Comparison of ENCODE assay signal across 23 mouse cellular contexts in genomic region chr2:52169243-52170005, GRCm38 (mm10).
A peak's percentile ranks its signal among the peaks of the same experiment; 100 is the strongest.
DNase-seq lines count a peak whose midpoint lies in the region; ATAC-seq and TF ChIP-seq lines count a peak whose summit lies in the region.
"Had no signal": no experiment of that assay in that cellular context is flagged by ENCODE, and none has a peak within 500 bp of the region (broad histone marks: within the 10 kb centered on the region; RNA-seq: fewer than 3 reads in every experiment).

No protein-coding gene starts in this region.

- H3K4me3 ChIP-seq in lung, embryonic 14.5 days (ENCODE audit: low read depth, low read length), result no peak overlapping the region
- peak overlapping the region; percentile 25 for H3K4me3 ChIP-seq in megakaryocyte, embryonic 14.5 days (replicated peaks)
- H3K4me3 ChIP-seq: embryonic facial prominence, embryonic 15.5 days; erythroblast, embryonic 14.5 days; forebrain, embryonic 10.5 days; gastrocnemius, adult 2 months; heart, embryonic 13.5 days; hindbrain, embryonic 12.5 days had no signal

- H3K27me3 ChIP-seq in lung, embryonic 14.5 days (ENCODE audit: insufficient read depth, low read length), result no peaks in the 10 kb centered on the region
- H3K27me3 ChIP-seq in megakaryocyte, embryonic 14.5 days (replicated peaks), result no peaks in the 10 kb centered on the region
- H3K27me3 ChIP-seq: embryonic facial prominence, embryonic 15.5 days; heart, embryonic 13.5 days; hindbrain, embryonic 12.5 days had no signal

- TF ChIP-seq CTCF in lung, embryonic 14.5 days (IDR thresholded peaks at IDR 0.05; ENCODE audit: low read depth), result no peak

- peak overlapping the region; percentile 44 for H3K27ac ChIP-seq in lung, embryonic 14.5 days (ENCODE audit: low read depth)
- H3K27ac ChIP-seq: embryonic facial prominence, embryonic 15.5 days; forebrain, embryonic 10.5 days; gastrocnemius, adult 2 months; heart, embryonic 13.5 days; hindbrain, embryonic 12.5 days had no signal

- H3K4me2 ChIP-seq in lung, embryonic 14.5 days, result no peak overlapping the region
- H3K4me2 ChIP-seq: embryonic facial prominence, embryonic 15.5 days; heart, embryonic 13.5 days; hindbrain, embryonic 12.5 days had no signal

- 39% methylated on average over 7 of the region's 7 CpGs for WGBS in lung, embryonic 14.5 days

- H3K9me3 ChIP-seq in lung, embryonic 14.5 days (ENCODE audit: low read depth, low read length), result no peaks in the 10 kb centered on the region
- peaks cover 3% of the 10 kb centered on the region; the same call in 1 of the 2 replicates for H3K9me3 ChIP-seq in megakaryocyte, embryonic 14.5 days
- H3K9me3 ChIP-seq: embryonic facial prominence, embryonic 15.5 days; forebrain, embryonic 10.5 days; heart, embryonic 13.5 days; hindbrain, embryonic 12.5 days had no signal

- DNase-seq in lung, embryonic 14.5 days, result peak; percentile 85
- no peak for DNase-seq in lung, adult 18-20 months
- DNase-seq in NIH3T3 (ENCODE audit: low read depth), result peak; percentile 5
- DNase-seq in urinary bladder, postnatal 10 days (ENCODE audit: low spot score), result no peak
- DNase-seq in left cerebral cortex, postnatal 14 days (ENCODE audit: low spot score in 2 of 2), result no peak
- no peak for DNase-seq in natural killer cell, adult 2 months (ENCODE audit: low spot score in 2 of 2)
- DNase-seq: adrenal gland, adult 8-10 months; adrenal gland, postnatal 36 days; cerebellum, adult 2 months; cerebellum, postnatal 10 days; embryo, embryonic 11 days; gastrocnemius, adult 2 months; gastrocnemius, postnatal 25 days; heart, postnatal 4 days had no signal

- peak; percentile 94 for ATAC-seq in lung, embryonic 14.5 days (ENCODE audit: insufficient read depth)
- no peak for ATAC-seq in megakaryocyte, adult 5-6 weeks (ENCODE audit: poor library complexity, severe bottlenecking)
- ATAC-seq: forebrain, embryonic 14.5 days; hindbrain, embryonic 16.5 days had no signal

- H3K4me1 ChIP-seq in lung, embryonic 14.5 days (ENCODE audit: insufficient read depth), result no peaks in the 10 kb centered on the region
- H3K4me1 ChIP-seq in megakaryocyte, embryonic 14.5 days, result peaks cover 22% of the 10 kb centered on the region
- H3K4me1 ChIP-seq: embryonic facial prominence, embryonic 15.5 days; forebrain, embryonic 10.5 days; hindbrain, embryonic 12.5 days had no signal

- H3K36me3 ChIP-seq in lung, embryonic 14.5 days (ENCODE audit: insufficient read depth), result no peaks in the 10 kb centered on the region
- no peaks in the 10 kb centered on the region for H3K36me3 ChIP-seq in megakaryocyte, embryonic 14.5 days (replicated peaks; ENCODE audit: low read length)
- H3K36me3 ChIP-seq: embryonic facial prominence, embryonic 15.5 days; forebrain, embryonic 10.5 days; heart, embryonic 13.5 days; hindbrain, embryonic 12.5 days had no signal

- intact Hi-C loops in left cerebral cortex, postnatal 14 days (cut with DNase I), result no loop called here

- H3K9ac ChIP-seq in lung, embryonic 14.5 days, result no peak overlapping the region
- H3K9ac ChIP-seq: embryonic facial prominence, embryonic 15.5 days; heart, embryonic 13.5 days; hindbrain, embryonic 12.5 days had no signal

Comparison
In these comparisons a context has a peak if more than half of its experiments do, and no peak if none do; other contexts are left out.
1. DNase-seq: peak in lung, embryonic 14.5 days (single experiment) and NIH3T3 (single experiment); none in lung, adult 18-20 months (0 of 2), urinary bladder, postnatal 10 days (single experiment), left cerebral cortex, postnatal 14 days (0 of 2) and natural killer cell, adult 2 months (0 of 2).